Mouse (Mus musculus) C3H10T1/2 (cell line): ENCODE results near the gene Ubl5. TPM values are rescaled to one million over a fixed set of nuclear protein-coding genes. Genes with fewer than 3 reads are reported as not detected.

Experiments used
- polyA plus RNA-seq, 2 experiments: library from polyadenylated mRNA; unstranded; fragments of >200 nt; fragmentation: generic; extraction: Trizol; gene quantifications; one replicate each; pipeline ENCODE4 v1.2.1; 2012; ENCODE audit warnings: missing spikeins in 2 of 2

The Ubl5 gene
- polyA plus RNA-seq, result 100 to 1,000 TPM; 828 to 889 TPM

DNA sequence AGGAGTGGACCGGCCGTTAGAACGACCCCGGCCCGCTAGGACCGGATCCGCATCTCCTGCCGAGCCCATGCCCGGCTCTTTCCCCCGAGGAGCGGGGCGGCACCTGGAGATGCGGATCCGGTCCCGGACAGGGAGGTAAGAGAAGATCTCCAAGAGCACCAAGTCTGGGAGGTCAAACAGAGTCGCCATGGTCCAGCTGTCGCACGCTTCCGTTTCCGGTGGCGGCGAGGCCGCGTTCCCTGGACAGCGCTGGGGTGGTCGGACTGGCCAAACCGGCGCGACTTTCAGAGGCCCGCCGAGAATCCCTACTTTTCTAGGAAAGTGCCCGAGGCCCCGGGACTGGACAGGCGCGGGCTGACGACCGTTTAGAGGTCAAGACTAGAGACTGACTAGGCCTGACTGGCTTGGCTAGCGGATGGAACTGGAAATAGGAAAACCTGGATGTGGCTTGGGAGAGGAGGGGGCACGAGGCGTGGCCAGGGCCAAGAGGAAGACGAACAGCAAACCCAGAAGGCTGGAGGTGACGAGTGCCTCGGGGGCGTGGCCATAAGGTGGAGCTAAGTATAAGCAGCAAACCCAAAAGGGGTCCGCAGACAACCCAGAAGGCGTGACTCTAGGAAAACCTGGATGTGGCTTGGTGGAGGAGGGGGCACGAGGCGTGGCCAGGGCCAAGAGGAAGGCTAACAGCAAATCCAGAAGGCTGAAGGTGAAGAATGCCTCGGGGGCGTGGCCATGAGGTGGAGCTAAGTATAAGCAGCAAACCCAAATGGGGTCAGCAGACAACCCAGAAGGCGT is at the start of gene Ubl5:
Gene Ubl5 (plus strand): TSS at position 778 of the 795 bp plus-strand sequence.

DNA sequence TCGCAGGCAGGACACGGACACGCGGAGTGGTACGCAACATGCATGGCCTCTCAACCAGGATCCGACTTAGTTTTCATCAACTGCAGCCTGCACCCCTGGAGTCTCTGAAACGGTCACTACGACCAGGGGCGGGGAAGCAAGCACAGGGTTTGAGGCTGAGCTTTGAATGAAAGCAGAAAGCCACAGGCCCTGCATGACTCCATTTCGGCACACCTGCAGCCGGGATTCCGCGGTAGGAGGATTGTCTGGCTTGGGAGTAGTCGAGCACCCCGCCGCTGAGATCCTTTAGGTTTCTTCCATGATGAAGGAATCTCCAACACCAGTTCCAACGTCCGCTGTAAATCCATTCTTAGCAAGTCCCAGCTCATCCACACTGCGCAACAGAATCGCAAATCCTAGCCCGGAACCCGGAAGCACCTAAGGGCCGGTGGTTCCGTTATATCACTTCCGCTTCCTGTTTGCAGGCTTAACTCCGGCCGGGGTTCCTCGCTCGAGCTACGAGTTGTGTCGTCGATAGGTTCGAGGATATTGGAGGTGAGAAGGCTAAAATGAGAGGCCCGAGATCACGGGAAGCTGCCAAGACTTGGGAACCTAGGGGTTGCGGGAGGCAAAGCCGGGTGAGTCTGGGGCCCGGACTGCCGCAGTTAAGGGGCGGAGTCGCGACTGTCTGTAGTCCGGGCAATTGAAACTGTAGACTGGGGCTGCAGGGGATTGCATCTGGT is 1.8 kb downstream of the Ubl5 start, which contains the start of gene Fbxl12:
Gene Fbxl12 (minus strand): TSS at position 408 of the 722 bp plus-strand sequence.

DNA sequence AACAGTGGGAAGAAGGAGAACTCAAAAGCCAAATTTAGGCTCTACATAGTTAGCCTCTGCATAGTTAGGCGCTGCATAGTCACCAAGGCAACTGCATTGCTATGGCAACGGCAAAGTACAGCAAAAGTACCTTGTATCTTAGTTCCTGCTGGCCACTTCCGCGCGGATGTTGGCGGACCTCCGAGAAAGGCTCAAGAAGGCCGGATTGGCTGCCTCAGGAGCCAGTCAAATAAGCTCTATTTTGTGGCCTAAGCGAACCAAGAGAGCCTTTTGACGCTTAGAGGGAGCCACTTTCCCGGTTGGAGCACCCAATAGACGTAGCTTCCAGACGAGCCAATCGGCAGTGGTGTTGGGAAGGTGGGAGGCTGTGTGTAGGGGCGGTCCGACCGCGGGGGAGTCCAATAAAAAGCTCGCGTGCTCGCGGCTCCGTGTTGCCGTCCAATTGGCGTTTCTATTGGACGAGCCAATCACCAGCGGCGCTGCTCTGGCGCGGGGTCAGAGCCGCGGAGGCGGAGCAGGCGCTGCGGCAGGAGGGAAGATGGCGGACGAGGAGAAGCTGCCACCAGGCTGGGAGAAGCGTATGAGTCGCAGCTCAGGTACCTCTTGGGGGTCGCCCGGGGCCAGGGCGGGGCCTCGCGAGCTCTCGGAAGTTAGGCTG is 9.1 kb downstream of the Ubl5 start, which contains the start of gene Pin1:
Gene Pin1 (plus strand): TSS at position 494 of the 658 bp plus-strand sequence.

Other genes starting within 250 kb of the Ubl5 start
- under 1 TPM; 0.06 to 0.81 TPM for gene Zfp26, start 182.7 kb upstream of the Ubl5 start, polyA plus RNA-seq
- gene Zfp426, start 150.1 kb upstream of the Ubl5 start, polyA plus RNA-seq, result 1 to 10 TPM in 1 of 2 experiments, under 1 TPM in 1; 0.40 to 6.5 TPM
- gene Zfp266, start 121.5 kb upstream of the Ubl5 start, polyA plus RNA-seq, result 1 to 10 TPM in 1 of 2 experiments, under 1 TPM in 1; 0.25 to 4.9 TPM
- 1 to 10 TPM in 1 of 2 experiments, under 1 TPM in 1; 0.27 to 3.2 TPM for gene Zfp846, start 61.6 kb upstream of the Ubl5 start, polyA plus RNA-seq
- 10 to 100 TPM in 1 of 2 experiments, 1 to 10 TPM in 1; 4.9 to 16.8 TPM for gene Fbxl12, start 1.9 kb downstream of the Ubl5 start, polyA plus RNA-seq
- 10 to 100 TPM; 28.6 to 44.2 TPM for gene Pin1, start 9.2 kb downstream of the Ubl5 start, polyA plus RNA-seq
- under 1 TPM; 0.04 to 0.24 TPM for gene Olfm2, start 103.5 kb downstream of the Ubl5 start, polyA plus RNA-seq
- 10 to 100 TPM in 1 of 2 experiments, under 1 TPM in 1; 0.21 to 10.8 TPM for gene Col5a3, start 172.2 kb downstream of the Ubl5 start, polyA plus RNA-seq
- gene Rdh8, start 175.6 kb downstream of the Ubl5 start, polyA plus RNA-seq, result not detected
- under 1 TPM in 1 of 2 experiments, not detected in 1; 0.02 TPM for gene A230050P20Rik, start 225.8 kb downstream of the Ubl5 start, polyA plus RNA-seq
- gene Angptl6, start 236.8 kb downstream of the Ubl5 start, polyA plus RNA-seq, result 1 to 10 TPM in 1 of 2 experiments, under 1 TPM in 1; 0.51 to 1.0 TPM
- gene Ppan, start 245.3 kb downstream of the Ubl5 start, polyA plus RNA-seq, result 10 to 100 TPM; 26.9 to 45.5 TPM